In genomic region chr2:33210841-33211240, GRCm38 (mm10) we compare ENCODE assay signal across 15 mouse cellular contexts. TPM values are rescaled to one million over a fixed set of nuclear protein-coding genes. Genes with fewer than 3 reads are reported as not detected.
A peak's percentile ranks its signal among the peaks of the same experiment; 100 is the strongest.
DNase-seq lines count a peak whose midpoint lies in the region; ATAC-seq lines count a peak whose summit lies in the region.
"Had no signal": no experiment of that assay in that cellular context is flagged by ENCODE, and none has a peak within 500 bp of the region (broad histone marks: within the 10 kb centered on the region; RNA-seq: fewer than 3 reads in every experiment).

No protein-coding gene starts in this region.

- no peaks in the 10 kb centered on the region for H3K9me3 ChIP-seq in heart, embryonic 10.5 days
- H3K9me3 ChIP-seq in midbrain, embryonic 16.5 days (replicated peaks; ENCODE audit: control insufficient read depth, low read length, poor library complexity, severe bottlenecking), result no peaks in the 10 kb centered on the region
- H3K9me3 ChIP-seq in midbrain, embryonic 10.5 days (replicated peaks), result no peaks in the 10 kb centered on the region
- H3K9me3 ChIP-seq in liver, embryonic 12.5 days (replicated peaks), result no peaks in the 10 kb centered on the region
- H3K9me3 ChIP-seq: forebrain, embryonic 15.5 days had no signal

- H3K36me3 ChIP-seq in heart, embryonic 10.5 days, result no peaks in the 10 kb centered on the region
- H3K36me3 ChIP-seq in midbrain, embryonic 16.5 days (ENCODE audit: control insufficient read depth, insufficient read depth, low read length), result no peaks in the 10 kb centered on the region
- no peaks in the 10 kb centered on the region for H3K36me3 ChIP-seq in midbrain, embryonic 10.5 days
- no peaks in the 10 kb centered on the region for H3K36me3 ChIP-seq in liver, embryonic 12.5 days
- H3K36me3 ChIP-seq: forebrain, embryonic 15.5 days had no signal

- ATAC-seq in midbrain, embryonic 16.5 days, result 0 out of 2 replicates have a peak, but pooled peaks have one; percentile 19
- peak; percentile 58 for ATAC-seq in liver, embryonic 12.5 days
- ATAC-seq: forebrain, embryonic 15.5 days; Patski had no signal

- H3K27me3 ChIP-seq in heart, embryonic 10.5 days (ENCODE audit: insufficient read depth, poor library complexity, severe bottlenecking), result no peaks in the 10 kb centered on the region
- no peaks in the 10 kb centered on the region for H3K27me3 ChIP-seq in midbrain, embryonic 16.5 days (ENCODE audit: control insufficient read depth, insufficient read depth, low read depth, low read length)
- no peaks in the 10 kb centered on the region for H3K27me3 ChIP-seq in midbrain, embryonic 10.5 days (ENCODE audit: low read depth, poor library complexity, severe bottlenecking)
- H3K27me3 ChIP-seq in liver, embryonic 12.5 days (replicated peaks), result no peaks in the 10 kb centered on the region
- H3K27me3 ChIP-seq: forebrain, embryonic 15.5 days; Patski had no signal

- H3K9ac ChIP-seq in midbrain, embryonic 16.5 days (ENCODE audit: low read depth, low read length), result no peak overlapping the region
- H3K9ac ChIP-seq in liver, embryonic 12.5 days, result no peak overlapping the region
- H3K9ac ChIP-seq: forebrain, embryonic 15.5 days had no signal

- WGBS in heart, embryonic 10.5 days, result 75% methylated on average over 2 of the region's 2 CpGs
- 70% methylated on average over 2 of the region's 2 CpGs for WGBS in midbrain, embryonic 16.5 days
- WGBS in midbrain, embryonic 10.5 days, result 80% methylated on average over 2 of the region's 2 CpGs
- 68% methylated on average over 2 of the region's 2 CpGs for WGBS in liver, embryonic 12.5 days (ENCODE audit: insufficient replicate concordance)

- intact Hi-C loops in heart, postnatal 36 days (cut with DNase I), result no loop called here

- peaks cover 45% of the 10 kb centered on the region for H3K4me1 ChIP-seq in heart, embryonic 10.5 days
- H3K4me1 ChIP-seq in midbrain, embryonic 16.5 days (ENCODE audit: control insufficient read depth, insufficient read depth, low read length), result peaks cover 10% of the 10 kb centered on the region
- peaks cover 31% of the 10 kb centered on the region for H3K4me1 ChIP-seq in midbrain, embryonic 10.5 days
- H3K4me1 ChIP-seq in liver, embryonic 12.5 days, result peaks cover 15% of the 10 kb centered on the region

- H3K27ac ChIP-seq in heart, embryonic 10.5 days, result peak overlapping the region; percentile 4; the same call in 1 of the 2 replicates
- no peak overlapping the region for H3K27ac ChIP-seq in midbrain, embryonic 16.5 days (ENCODE audit: low read length)
- H3K27ac ChIP-seq in midbrain, embryonic 10.5 days (replicated peaks), result no peak overlapping the region
- H3K27ac ChIP-seq in liver, embryonic 12.5 days, result no peak overlapping the region
- H3K27ac ChIP-seq: forebrain, embryonic 15.5 days; layer of hippocampus, adult 2 months had no signal

- DNase-seq in heart, embryonic 10.5 days (ENCODE audit: low spot score), result no peak
- no peak for DNase-seq in heart, postnatal 36 days
- DNase-seq in midbrain, embryonic 10.5 days (ENCODE audit: low spot score), result no peak
- no peak for DNase-seq in urinary bladder, postnatal 14 days (ENCODE audit: low spot score)
- DNase-seq in T-cell, adult 2 months (ENCODE audit: low spot score), result no peak
- DNase-seq: B cell, adult 2 months; embryo, embryonic 11 days; heart, postnatal 14 days; thymus, postnatal 25 days had no signal

- no peak overlapping the region for H3K4me3 ChIP-seq in heart, embryonic 10.5 days
- H3K4me3 ChIP-seq in midbrain, embryonic 16.5 days (ENCODE audit: low read depth, low read length), result no peak overlapping the region
- no peak overlapping the region for H3K4me3 ChIP-seq in midbrain, embryonic 10.5 days
- H3K4me3 ChIP-seq in liver, embryonic 12.5 days, result no peak overlapping the region
- H3K4me3 ChIP-seq: forebrain, embryonic 15.5 days; layer of hippocampus, adult 2 months had no signal

- no peak overlapping the region for H3K4me2 ChIP-seq in midbrain, embryonic 16.5 days (ENCODE audit: low read length)
- H3K4me2 ChIP-seq in liver, embryonic 12.5 days, result no peak overlapping the region
- H3K4me2 ChIP-seq: forebrain, embryonic 15.5 days; midbrain, embryonic 11.5 days had no signal

RNA-seq across cellular contexts. Expression of gene Angptl2, which starts 5.0 kb away (rescaled TPM):
- polyA plus RNA-seq in heart, embryonic 10.5 days (2016; fragmentation: Nextera tagmentation; extraction: Ambion mirVana), result 40.4 and 49.8 TPM in 2 replicates
- total RNA-seq in heart, postnatal 36 days (2021), result 10 to 100 TPM; 51.2 to 67.0 TPM
- 9.8 and 10.6 TPM in 2 replicates for polyA plus RNA-seq in midbrain, embryonic 16.5 days (2015; fragmentation: Nextera tagmentation; extraction: Ambion mirVana)
- polyA plus RNA-seq in midbrain, embryonic 10.5 days (2016; fragmentation: Nextera tagmentation; extraction: Ambion mirVana), result 21.8 and 25.9 TPM in 2 replicates
- polyA plus RNA-seq in liver, embryonic 12.5 days (2016; fragmentation: Nextera tagmentation; extraction: Ambion mirVana), result 5.0 and 5.2 TPM in 2 replicates
